Mouse (Mus musculus): ENCODE results near the gene Mical1.

DNA sequence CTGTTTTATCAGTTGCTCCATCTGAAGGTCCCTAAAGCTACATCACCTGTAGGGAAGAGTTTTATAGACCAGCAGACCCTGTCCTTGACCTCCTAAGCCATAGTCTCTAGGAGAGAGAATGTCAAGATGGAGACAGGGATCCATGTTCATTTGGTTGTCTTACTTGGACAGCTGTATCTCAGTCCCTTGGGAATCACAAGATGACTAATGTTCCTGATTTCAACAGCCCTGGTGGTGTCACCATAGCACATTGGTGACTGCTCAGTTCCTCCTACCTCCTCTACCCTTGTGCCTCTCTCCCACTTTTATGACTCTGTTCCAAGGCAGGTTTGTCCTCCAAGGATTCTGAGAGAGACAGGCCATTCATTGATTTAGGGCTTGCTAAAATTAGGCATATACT lies 38.8 kb downstream of the Mical1 start:
- TF ChIP-seq POLR2A (IDR thresholded peaks at IDR 0.05; ENCODE audit: low read depth, low read length) (no peak), CTCF (IDR thresholded peaks at IDR 0.05; ENCODE audit: extremely low read depth, insufficient read length, insufficient replicate concordance, low read depth, low read length) (no peak)
